23 mouse cellular contexts compared by ENCODE assay signal in the genomic region with DNA sequence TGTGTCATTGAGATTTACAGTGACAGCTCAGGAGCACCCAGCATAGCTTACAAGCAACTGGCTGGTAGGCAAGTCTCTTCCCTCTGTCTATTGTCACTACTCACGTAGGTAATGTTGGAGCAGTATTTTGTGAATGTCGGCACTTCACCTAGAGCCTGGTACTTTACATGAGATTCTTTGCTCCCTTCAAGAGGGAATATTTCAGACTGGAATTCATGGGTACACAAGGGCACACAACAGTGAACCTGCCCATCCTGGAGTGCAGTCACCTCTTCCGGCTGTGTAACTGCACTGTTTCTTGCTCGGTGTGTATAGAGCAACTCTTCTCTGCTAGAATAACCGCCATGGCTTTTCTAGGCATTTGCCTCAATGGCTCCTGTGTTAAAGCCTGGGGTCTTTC.
A peak's percentile ranks its signal among the peaks of the same experiment; 100 is the strongest.
DNase-seq lines count a peak whose midpoint lies in the region; ATAC-seq lines count a peak whose summit lies in the region.
"Had no signal": no experiment of that assay in that cellular context is flagged by ENCODE, and none has a peak within 500 bp of the region (broad histone marks: within the 10 kb centered on the region; RNA-seq: fewer than 3 reads in every experiment).

No protein-coding gene starts in this region.

- no peaks in the 10 kb centered on the region for H3K9me3 ChIP-seq in heart, embryonic 13.5 days
- no peaks in the 10 kb centered on the region for H3K9me3 ChIP-seq in heart, embryonic 10.5 days
- no peaks in the 10 kb centered on the region for H3K9me3 ChIP-seq in lung, embryonic 16.5 days (ENCODE audit: control insufficient read depth, low read length)
- H3K9me3 ChIP-seq: embryonic facial prominence, embryonic 10.5 days; embryonic facial prominence, embryonic 12.5 days; forebrain, embryonic 13.5 days had no signal

- peaks cover 31% of the 10 kb centered on the region for H3K4me1 ChIP-seq in heart, embryonic 13.5 days
- H3K4me1 ChIP-seq in heart, embryonic 10.5 days = peaks cover 9% of the 10 kb centered on the region; the same call in 1 of the 2 replicates
- H3K4me1 ChIP-seq in lung, embryonic 16.5 days (replicated peaks; ENCODE audit: control insufficient read depth, insufficient read depth, low read length) = peaks cover 15% of the 10 kb centered on the region; the same call in 1 of the 2 replicates
- H3K4me1 ChIP-seq: embryonic facial prominence, embryonic 10.5 days; embryonic facial prominence, embryonic 12.5 days; forebrain, embryonic 13.5 days had no signal

- H3K4me3 ChIP-seq in heart, embryonic 13.5 days = no peak overlapping the region
- H3K4me3 ChIP-seq in heart, embryonic 10.5 days = no peak overlapping the region
- no peak overlapping the region for H3K4me3 ChIP-seq in lung, embryonic 16.5 days (ENCODE audit: low read length)
- H3K4me3 ChIP-seq: embryonic facial prominence, embryonic 10.5 days; embryonic facial prominence, embryonic 12.5 days; forebrain, embryonic 13.5 days had no signal

- H3K27me3 ChIP-seq in heart, embryonic 13.5 days (replicated peaks) = no peaks in the 10 kb centered on the region
- H3K27me3 ChIP-seq in heart, embryonic 10.5 days (ENCODE audit: insufficient read depth, poor library complexity, severe bottlenecking) = no peaks in the 10 kb centered on the region
- H3K27me3 ChIP-seq in lung, embryonic 16.5 days (ENCODE audit: control insufficient read depth, insufficient read depth, low read depth, low read length) = no peaks in the 10 kb centered on the region; the same call in 1 of the 2 replicates
- H3K27me3 ChIP-seq: CH12.LX; embryonic facial prominence, embryonic 12.5 days; forebrain, embryonic 13.5 days; Patski had no signal

- no peak overlapping the region for H3K4me2 ChIP-seq in heart, embryonic 13.5 days
- H3K4me2 ChIP-seq in lung, embryonic 16.5 days (ENCODE audit: low read depth, low read length) = no peak overlapping the region
- H3K4me2 ChIP-seq: embryonic facial prominence, embryonic 12.5 days; forebrain, embryonic 13.5 days had no signal

- no peak for DNase-seq in heart, embryonic 10.5 days (ENCODE audit: low spot score)
- no peak for DNase-seq in lung, postnatal 14 days
- peak; percentile 13 for DNase-seq in lung, postnatal 10 days
- peak; percentile 27 for DNase-seq in lung, postnatal 36 days
- no peak for DNase-seq in kidney, postnatal 4 days
- DNase-seq: adrenal gland, adult 8-10 months; adrenal gland, postnatal 14 days; adrenal gland, postnatal 36 days; B cell, adult 2 months; cerebellum, adult 11-12 months; cerebellum, adult 2 months; cerebellum, adult 9-10 months; cerebellum, postnatal 25 days had no signal

- no peak overlapping the region for H3K27ac ChIP-seq in heart, embryonic 13.5 days (replicated peaks)
- no peak overlapping the region for H3K27ac ChIP-seq in heart, embryonic 10.5 days
- H3K27ac ChIP-seq in lung, embryonic 16.5 days (ENCODE audit: low read length) = peak overlapping the region; percentile 31
- H3K27ac ChIP-seq: embryonic facial prominence, embryonic 10.5 days; embryonic facial prominence, embryonic 12.5 days; forebrain, embryonic 13.5 days had no signal

- 0 out of 2 replicates have a peak overlapping the region, but pooled peaks have one; percentile 5 for H3K9ac ChIP-seq in heart, embryonic 13.5 days
- H3K9ac ChIP-seq in lung, embryonic 16.5 days (ENCODE audit: low read length) = no peak overlapping the region
- H3K9ac ChIP-seq: embryonic facial prominence, embryonic 12.5 days; forebrain, embryonic 13.5 days had no signal

- no peak for ATAC-seq in heart, embryonic 13.5 days (ENCODE audit: extremely low read depth, insufficient number of reproducible peaks, low FRiP score, low TSS enrichment)
- ATAC-seq in lung, embryonic 16.5 days (ENCODE audit: low read depth) = peak; percentile 21; the same call in 1 of the 2 replicates
- ATAC-seq: activated CD4-positive, CD25-positive, alpha-beta regulatory T cell, adult 4 months; CD4-positive, CD25-positive, alpha-beta regulatory T cell, adult 4 months; forebrain, embryonic 13.5 days; Patski had no signal

- peaks cover 27% of the 10 kb centered on the region for H3K36me3 ChIP-seq in heart, embryonic 13.5 days
- H3K36me3 ChIP-seq in heart, embryonic 10.5 days = peaks cover 5% of the 10 kb centered on the region; the same call in 1 of the 2 replicates
- no peaks in the 10 kb centered on the region for H3K36me3 ChIP-seq in lung, embryonic 16.5 days (ENCODE audit: control insufficient read depth, insufficient read depth, low read length)
- H3K36me3 ChIP-seq: embryonic facial prominence, embryonic 10.5 days; embryonic facial prominence, embryonic 12.5 days; G1E had no signal

- whole genome bisulfite sequencing in heart, embryonic 13.5 days = 72% methylated on average over 5 of the region's 5 CpGs
- 86% methylated on average over 5 of the region's 5 CpGs for WGBS in heart, embryonic 10.5 days
- WGBS in lung, embryonic 16.5 days = 54% methylated on average over 5 of the region's 5 CpGs

Comparison
In these comparisons a context has a peak if more than half of its experiments do, and no peak if none do; other contexts are left out.
1. DNase-seq: peak in lung, postnatal 10 days (single experiment) and lung, postnatal 36 days (single experiment); none in heart, embryonic 10.5 days (single experiment), lung, postnatal 14 days (single experiment) and kidney, postnatal 4 days (0 of 2).